Mouse (Mus musculus) midbrain, embryonic 16.5 days (tissue): ENCODE results near the gene E2f2. TPM values are rescaled to one million over a fixed set of nuclear protein-coding genes. Genes with fewer than 3 reads are reported as not detected.

Experiments used
- polyA plus RNA-seq: library from polyadenylated mRNA; unstranded; fragments of >200 nt; fragmentation: Nextera tagmentation; extraction: Ambion mirVana; gene quantifications from 2 replicates; pipeline ENCODE4 v1.2.1, GENCODE M21; 2015

E2f2 gene
- polyA plus RNA-seq, 1 experiment from 2014 or later, result 1.6 TPM

Other genes starting within 250 kb of the E2f2 start
- gene Hmgcl, start 225.9 kb upstream of the E2f2 start, polyA plus RNA-seq, result 59.3 and 68.6 TPM in 2 replicates
- gene Gale, start 208.7 kb upstream of the E2f2 start, polyA plus RNA-seq, result 41.2 and 47.7 TPM in 2 replicates
- gene Lypla2, start 199.8 kb upstream of the E2f2 start, polyA plus RNA-seq, result 209 and 230 TPM in 2 replicates
- 68.3 and 72.0 TPM in 2 replicates for gene Pithd1, start 185.1 kb upstream of the E2f2 start, polyA plus RNA-seq
- gene Eloa, start 150.6 kb upstream of the E2f2 start, polyA plus RNA-seq, result 26.7 and 28.7 TPM in 2 replicates
- 245 and 251 TPM in 2 replicates for gene Rpl11, start 119.0 kb upstream of the E2f2 start, polyA plus RNA-seq
- gene Id3, start 28.9 kb upstream of the E2f2 start, polyA plus RNA-seq, result 110 and 114 TPM in 2 replicates
- gene Asap3, start 34.0 kb downstream of the E2f2 start, polyA plus RNA-seq, result 4.5 and 5.1 TPM in 2 replicates
- gene Tcea3, start 75.3 kb downstream of the E2f2 start, polyA plus RNA-seq, result 0.67 and 1.2 TPM in 2 replicates
- gene Zfp46, start 112.3 kb downstream of the E2f2 start, polyA plus RNA-seq, result 42.8 and 43.3 TPM in 2 replicates
- 194 and 206 TPM in 2 replicates for gene Hnrnpr, start 138.5 kb downstream of the E2f2 start, polyA plus RNA-seq